Mouse (Mus musculus) kidney, adult 2 months (tissue): ENCODE data around the gene Cldn11. TPM values are rescaled to one million over a fixed set of nuclear protein-coding genes. Genes with fewer than 3 reads are reported as not detected.

Source experiments
- DNase-seq: peaks from one replicate; pipeline ENCODE4 v3.0.0; 2021
- H3K27ac ChIP-seq: fragments of 200-500 bp; 2 replicates; pipeline ENCODE4 v1.5.1; 2012; ENCODE audit warnings: low read depth, low read length, control low read depth, inconsistent platforms; ENCODE audit not compliant: insufficient read depth
- H3K27me3 ChIP-seq: fragments of 200-500 bp; replicated peaks from 2 replicates; pipeline ENCODE4 v1.6.1; 2012; ENCODE audit warnings: mild to moderate bottlenecking, moderate library complexity, low read length, inconsistent platforms; ENCODE audit not compliant: control insufficient read depth, insufficient read depth
- H3K36me3 ChIP-seq: fragments of 200-500 bp; 2 replicates; pipeline ENCODE4 v1.6.1; 2012; ENCODE audit warnings: mild to moderate bottlenecking, moderate library complexity, low read length, inconsistent platforms; ENCODE audit not compliant: control insufficient read depth, insufficient read depth
- H3K4me1 ChIP-seq: fragments of 200-500 bp; 2 replicates; pipeline ENCODE4 v1.6.1; 2011; ENCODE audit warnings: low read length; ENCODE audit not compliant: control insufficient read depth, insufficient read depth
- H3K4me3 ChIP-seq: fragments of 200-500 bp; 2 replicates; pipeline ENCODE4 v1.5.1; 2011; ENCODE audit warnings: mild to moderate bottlenecking, low read depth, low read length, control low read depth; ENCODE audit not compliant: insufficient read depth
- CTCF ChIP-seq: fragments of 200-500 bp; conservative IDR thresholded peaks from 2 replicates; pipeline ENCODE4 v1.5.1; 2011; ENCODE audit warnings: low read depth, mild to moderate bottlenecking, control low read depth, low read length, moderate library complexity, mixed read lengths; ENCODE audit not compliant: insufficient read depth, insufficient read length
- POLR2A ChIP-seq: fragments of 200-500 bp; IDR thresholded peaks from one replicate; pipeline ENCODE4 v1.6.1; 2011; ENCODE audit warnings: low read depth, low read length, control low read depth
- WGBS: fragments of 180-500 bp; shearing (Covaris S2); methylation state at CpG from one replicate; pipeline ENCODE4 v1.1.7; 2018; 5-methylcytosine and 5-hydroxymethylcytosine counted together
- polyA plus RNA-seq: library from polyadenylated mRNA; depleted of rRNA; stranded (reverse); fragments of >200 nt; gene quantifications from 2 replicates; pipeline ENCODE4 v1.2.3, GENCODE M21; 2012; rRNA removed

Cldn11 gene
- polyA plus RNA-seq, 1 experiment = 2.8 TPM

GRCm38 (mm10) chr3:31213802-31214201, 64.1 kb downstream of the Cldn11 start:
- no peak for DNase-seq
- 53% methylated on average over 3 of the region's 3 CpGs for WGBS
- Histone ChIP-seq H3K27ac (no peak overlapping the region), H3K4me1 (peaks cover 4% of the 10 kb centered on the region; the same call in 1 of the 2 replicates), H3K4me3 (no peak overlapping the region), H3K27me3 (no peaks in the 10 kb centered on the region; the same call in 1 of the 2 replicates), H3K36me3 (no peaks in the 10 kb centered on the region)
- TF ChIP-seq CTCF = no peak
- no peak for TF ChIP-seq POLR2A

Other genes with a start within 250 kb of the Cldn11 start
- 23.9 and 27.7 TPM in 2 replicates for gene Phc3, start 180.5 kb upstream of the Cldn11 start, polyA plus RNA-seq
- gene Prkci, start 154.2 kb upstream of the Cldn11 start, polyA plus RNA-seq = 15.1 and 16.4 TPM in 2 replicates
- 5.8 and 7.7 TPM in 2 replicates for gene Skil, start 54.9 kb upstream of the Cldn11 start, polyA plus RNA-seq
- gene Slc7a14, start 160.5 kb downstream of the Cldn11 start, polyA plus RNA-seq = 0.07 and 0.13 TPM in 2 replicates